Mouse (Mus musculus): Measurements from ENCODE around the gene Sapcd1. TPM values are rescaled to one million over a fixed set of nuclear protein-coding genes. Genes with fewer than 3 reads are reported as not detected.
A peak's percentile ranks its signal among the peaks of the same experiment; 100 is the strongest.

Gene Sapcd1
- polyA plus RNA-seq, 1 experiment from 2014 or later = 4.1 TPM

- H3K9ac ChIP-seq (replicated peaks) = no peak overlapping the region
- no peak overlapping the region for H3K4me3 ChIP-seq (ENCODE audit: low read depth, low read length)
- no peaks in the 10 kb centered on the region for H3K9me3 ChIP-seq (ENCODE audit: low read length)
- ATAC-seq (peak; percentile 8; the same call in 1 of the 2 replicates), DNase-seq (peak; percentile 18)
- no peaks in the 10 kb centered on the region for H3K27me3 ChIP-seq (ENCODE audit: insufficient read depth, low read length)
- no peak overlapping the region for H3K4me2 ChIP-seq (ENCODE audit: low read depth, low read length)
- peaks cover 45% of the 10 kb centered on the region for H3K36me3 ChIP-seq (replicated peaks; ENCODE audit: insufficient read depth, low read length)
- TF ChIP-seq EP300 (IDR thresholded peaks at IDR 0.05; ENCODE audit: low read depth) (no peak), CTCF (IDR thresholded peaks at IDR 0.05; ENCODE audit: low read depth) (no peak)
- WGBS (ENCODE audit: insufficient replicate concordance) = 75% methylated on average over 10 of the region's 10 CpGs
- peaks cover 10% of the 10 kb centered on the region for H3K4me1 ChIP-seq (ENCODE audit: insufficient read depth)
- no peak overlapping the region for H3K27ac ChIP-seq (ENCODE audit: low read depth)
Measured at GRCm38 (mm10) chr17:35016791-35017705, 10.8 kb downstream of the Sapcd1 start.

DNA sequence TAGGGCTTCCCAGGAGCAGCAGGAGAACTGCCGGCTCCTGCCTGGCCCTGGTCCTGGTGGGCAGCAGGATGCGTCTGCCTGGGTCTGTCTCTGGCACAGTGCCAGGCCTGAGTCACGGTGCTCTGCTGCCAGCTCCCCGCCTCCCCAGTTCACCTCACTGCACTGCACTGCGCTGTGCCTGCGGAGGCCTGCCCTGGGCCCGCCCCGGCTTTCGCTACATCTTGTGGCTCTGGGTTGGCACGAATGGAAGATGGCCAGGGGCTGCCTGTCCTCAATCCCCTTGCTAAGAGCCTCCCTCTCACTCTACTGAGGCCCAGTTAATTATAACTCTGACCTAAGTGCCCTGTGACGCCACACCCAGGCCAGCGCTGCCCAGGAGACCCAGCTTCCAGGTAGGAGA is 11.4 kb downstream of the Sapcd1 start, which contains the start of gene Vwa7:
Gene Vwa7, plus strand, starts transcription at position 204 of the 400 bp plus-strand sequence.
- ATAC-seq (peak; percentile 37), DNase-seq (peak; percentile 47)
- H3K4me2 ChIP-seq (ENCODE audit: low read depth, low read length) = no peak within 1 kb of the TSS
- H3K27me3 ChIP-seq (ENCODE audit: insufficient read depth, low read length) = no peaks in the 10 kb centered on the region
- H3K36me3 ChIP-seq (replicated peaks; ENCODE audit: insufficient read depth, low read length) = peaks cover 52% of the 10 kb centered on the region
- H3K9me3 ChIP-seq (ENCODE audit: low read length) = no peaks in the 10 kb centered on the region
- H3K9ac ChIP-seq (replicated peaks) = no peak within 1 kb of the TSS
- no peak within 1 kb of the TSS for H3K27ac ChIP-seq (ENCODE audit: low read depth)
- TF ChIP-seq CTCF (IDR thresholded peaks at IDR 0.05; ENCODE audit: low read depth) (no peak), EP300 (IDR thresholded peaks at IDR 0.05; ENCODE audit: low read depth) (no peak)
- no peak within 1 kb of the TSS for H3K4me3 ChIP-seq (ENCODE audit: low read depth, low read length)
- H3K4me1 ChIP-seq (ENCODE audit: insufficient read depth) = peaks cover 4% of the 10 kb centered on the region
- WGBS (ENCODE audit: insufficient replicate concordance) = 46% methylated on average over 11 of the region's 12 CpGs

DNA sequence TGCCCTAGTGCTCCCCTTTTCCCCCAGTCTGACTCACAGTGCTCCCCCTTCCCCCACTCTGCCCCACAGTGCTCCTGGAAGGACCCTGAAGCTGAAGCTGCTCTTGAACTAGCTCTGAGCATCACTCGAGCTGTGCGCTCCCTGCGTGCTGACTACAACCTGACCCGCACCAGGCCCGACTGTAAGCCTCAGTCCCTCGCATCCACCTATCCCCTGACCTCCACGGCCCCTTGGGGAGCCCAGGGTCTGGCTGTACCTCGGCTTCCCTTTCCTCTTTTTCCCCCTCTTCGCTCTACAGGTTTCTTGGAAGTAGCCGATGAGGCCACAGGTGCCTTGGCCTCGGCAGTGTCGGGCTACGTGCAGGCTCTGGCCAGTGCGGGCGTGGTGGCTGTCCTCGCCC is 12.5 kb downstream of the Sapcd1 start:
- peak; percentile 16 for DNase-seq
- no peak overlapping the region for H3K4me3 ChIP-seq (ENCODE audit: low read depth, low read length)
- no peak overlapping the region for H3K27ac ChIP-seq (ENCODE audit: low read depth)
- H3K27me3 ChIP-seq (ENCODE audit: insufficient read depth, low read length) = no peaks in the 10 kb centered on the region
- no peaks in the 10 kb centered on the region for H3K9me3 ChIP-seq (ENCODE audit: low read length)
- H3K36me3 ChIP-seq (replicated peaks; ENCODE audit: insufficient read depth, low read length) = peaks cover 63% of the 10 kb centered on the region
- no peaks in the 10 kb centered on the region for H3K4me1 ChIP-seq (ENCODE audit: insufficient read depth)
- ATAC-seq = no peak
- no peak overlapping the region for H3K4me2 ChIP-seq (ENCODE audit: low read depth, low read length)
- H3K9ac ChIP-seq (replicated peaks) = no peak overlapping the region
- TF ChIP-seq EP300 (IDR thresholded peaks at IDR 0.05; ENCODE audit: low read depth) (no peak), CTCF (IDR thresholded peaks at IDR 0.05; ENCODE audit: low read depth) (no peak)
- 91% methylated on average over 16 of the region's 16 CpGs for WGBS (ENCODE audit: insufficient replicate concordance)

DNA sequence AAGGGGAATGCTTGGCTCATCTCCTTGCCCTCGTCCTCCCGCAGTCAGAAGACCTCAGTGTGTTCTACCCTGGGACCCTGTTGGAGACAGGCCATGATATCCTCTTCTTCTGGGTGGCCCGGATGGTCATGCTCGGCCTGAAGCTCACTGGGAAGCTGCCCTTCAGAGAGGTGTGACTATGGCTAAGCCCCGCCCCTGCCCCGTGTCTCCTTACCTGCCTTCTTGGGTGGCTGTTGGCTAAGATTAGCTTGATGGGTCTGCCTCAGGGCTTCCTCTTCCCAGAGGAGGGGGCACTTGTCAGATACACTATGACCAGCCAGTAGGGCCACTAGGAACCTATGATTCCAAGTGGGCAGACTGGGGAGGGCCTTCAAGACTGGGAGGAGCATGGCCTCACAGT is 14.6 kb downstream of the Sapcd1 start:
- 78% methylated on average over 6 of the region's 6 CpGs for WGBS (ENCODE audit: insufficient replicate concordance)
- no peaks in the 10 kb centered on the region for H3K4me1 ChIP-seq (ENCODE audit: insufficient read depth)
- H3K27ac ChIP-seq (ENCODE audit: low read depth) = no peak overlapping the region
- TF ChIP-seq CTCF (IDR thresholded peaks at IDR 0.05; ENCODE audit: low read depth) (no peak), EP300 (IDR thresholded peaks at IDR 0.05; ENCODE audit: low read depth) (no peak)
- peak; percentile 21 for DNase-seq
- no peak overlapping the region for H3K4me3 ChIP-seq (ENCODE audit: low read depth, low read length)
- H3K4me2 ChIP-seq (ENCODE audit: low read depth, low read length) = no peak overlapping the region
- no peak for ATAC-seq
- H3K9ac ChIP-seq (replicated peaks) = no peak overlapping the region
- H3K36me3 ChIP-seq (replicated peaks; ENCODE audit: insufficient read depth, low read length) = peaks cover 79% of the 10 kb centered on the region
- H3K9me3 ChIP-seq (ENCODE audit: low read length) = no peaks in the 10 kb centered on the region
- no peaks in the 10 kb centered on the region for H3K27me3 ChIP-seq (ENCODE audit: insufficient read depth, low read length)

GRCm38 (mm10) chr17:35012430-35012829 is 15.4 kb downstream of the Sapcd1 start:
- no peak overlapping the region for H3K4me3 ChIP-seq (ENCODE audit: low read depth, low read length)
- no peak overlapping the region for H3K4me2 ChIP-seq (ENCODE audit: low read depth, low read length)
- no peaks in the 10 kb centered on the region for H3K4me1 ChIP-seq (ENCODE audit: insufficient read depth)
- no peak for TF ChIP-seq EP300 (IDR thresholded peaks at IDR 0.05; ENCODE audit: low read depth)
- TF ChIP-seq CTCF (IDR thresholded peaks at IDR 0.05; ENCODE audit: low read depth) = no peak
- no peaks in the 10 kb centered on the region for H3K9me3 ChIP-seq (ENCODE audit: low read length)
- no peak overlapping the region for H3K27ac ChIP-seq (ENCODE audit: low read depth)
- peak; percentile 13 for DNase-seq
- no peak overlapping the region for H3K9ac ChIP-seq (replicated peaks)
- peaks cover 86% of the 10 kb centered on the region for H3K36me3 ChIP-seq (replicated peaks; ENCODE audit: insufficient read depth, low read length)
- H3K27me3 ChIP-seq (ENCODE audit: insufficient read depth, low read length) = no peaks in the 10 kb centered on the region
- 86% methylated on average over 13 of the region's 13 CpGs for WGBS (ENCODE audit: insufficient replicate concordance)
- no peak for ATAC-seq

- Histone ChIP-seq H3K27me3 (ENCODE audit: insufficient read depth, low read length) (no peaks in the 10 kb centered on the region), H3K9me3 (ENCODE audit: low read length) (no peaks in the 10 kb centered on the region), H3K36me3 (replicated peaks; ENCODE audit: insufficient read depth, low read length) (peaks cover 93% of the 10 kb centered on the region), H3K27ac (ENCODE audit: low read depth) (no peak overlapping the region), H3K4me2 (ENCODE audit: low read depth, low read length) (no peak overlapping the region), H3K9ac (replicated peaks) (no peak overlapping the region), H3K4me3 (ENCODE audit: low read depth, low read length) (no peak overlapping the region), H3K4me1 (ENCODE audit: insufficient read depth) (no peaks in the 10 kb centered on the region)
- TF ChIP-seq EP300 (IDR thresholded peaks at IDR 0.05; ENCODE audit: low read depth) = no peak
- no peak for TF ChIP-seq CTCF (IDR thresholded peaks at IDR 0.05; ENCODE audit: low read depth)
- 88% methylated on average over 8 of the region's 8 CpGs for whole genome bisulfite sequencing (ENCODE audit: insufficient replicate concordance)
- DNase-seq (no peak), ATAC-seq (no peak)
Measured at GRCm38 (mm10) chr17:35011440-35011839, 16.4 kb downstream of the Sapcd1 start.

Data from liver, postnatal 0 days (tissue).